Mouse (Mus musculus): ENCODE measurements at regions not wholly inside any gene's neighbourhood (a gene's known extent, or its start where the extent isn't known, plus 50 kb on each side); places are given as distances from the start of the nearest gene placed in this dataset.
A peak's percentile ranks its signal among the peaks of the same experiment; 100 is the strongest.

DNA sequence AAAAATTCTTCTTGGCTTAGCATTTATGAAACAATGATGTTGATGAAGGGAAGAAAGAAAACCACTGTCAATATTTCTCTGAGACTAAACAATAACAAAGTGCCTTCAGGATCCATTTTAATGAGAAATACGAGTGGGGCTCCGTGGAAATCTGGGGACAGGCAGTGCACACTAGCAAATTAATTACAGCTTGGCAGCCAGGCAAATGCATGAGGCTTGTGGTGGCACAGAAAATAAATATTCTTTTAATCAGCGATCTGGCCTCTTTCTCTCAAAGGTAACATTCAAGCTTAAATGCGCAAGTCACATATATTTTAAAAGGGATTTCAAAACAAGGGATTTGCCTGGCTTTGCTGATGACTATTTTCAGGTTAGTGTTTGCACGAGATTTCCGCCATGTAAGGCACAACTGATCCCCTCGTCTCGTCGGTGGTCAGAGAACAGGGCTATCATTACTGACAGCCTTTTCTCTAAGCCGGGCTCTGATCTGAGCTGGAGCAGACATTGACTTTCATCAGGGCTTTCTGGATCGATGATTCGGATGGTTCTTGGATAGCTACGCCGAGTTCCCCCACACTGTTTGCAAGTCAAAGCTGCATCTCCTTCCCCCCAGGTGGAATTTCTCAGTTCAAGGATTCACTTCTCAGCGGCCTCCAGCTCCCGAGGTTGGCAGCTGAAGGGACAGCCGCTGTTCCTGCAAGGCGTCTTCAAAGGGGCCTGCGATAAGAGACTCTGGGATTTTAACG is 109.1 kb upstream of the Ptbp2 start:
- H3K9ac ChIP-seq (replicated peaks; ENCODE audit: low read depth, low read length): 0 out of 2 replicates have a peak overlapping the region, but pooled peaks have one; percentile 14
- no peaks in the 10 kb centered on the region for H3K9me3 ChIP-seq (ENCODE audit: control insufficient read depth, low read depth, low read length)
- H3K36me3 ChIP-seq (ENCODE audit: control insufficient read depth, insufficient read depth, low read length): no peaks in the 10 kb centered on the region
- 10% methylated on average over 20 of the region's 20 CpGs for WGBS
- ATAC-seq (ENCODE audit: insufficient number of reproducible peaks, insufficient read depth, low FRiP score, low read depth): no peak
- H3K4me2 ChIP-seq (replicated peaks; ENCODE audit: low read depth, low read length): peak overlapping the region; percentile 41
- H3K27ac ChIP-seq (ENCODE audit: low read length): no peak overlapping the region
- H3K4me1 ChIP-seq (ENCODE audit: control insufficient read depth, insufficient read depth, low read length): 0 out of 2 replicates have a peak, but pooled peaks cover 3% of the 10 kb centered on the region
- peak overlapping the region; percentile 17; the same call in 1 of the 2 replicates for H3K4me3 ChIP-seq (ENCODE audit: low read depth, low read length)
- no peaks in the 10 kb centered on the region for H3K27me3 ChIP-seq (ENCODE audit: control insufficient read depth, insufficient read depth, low read length)

GRCm38 (mm10) chr3:119892533-119893164 is 108.4 kb upstream of the Ptbp2 start:
- no peaks in the 10 kb centered on the region for H3K36me3 ChIP-seq (ENCODE audit: control insufficient read depth, insufficient read depth, low read length)
- H3K4me1 ChIP-seq (ENCODE audit: control insufficient read depth, insufficient read depth, low read length): 0 out of 2 replicates have a peak, but pooled peaks cover 3% of the 10 kb centered on the region
- H3K9ac ChIP-seq (replicated peaks; ENCODE audit: low read depth, low read length): no peak overlapping the region
- H3K4me2 ChIP-seq (replicated peaks; ENCODE audit: low read depth, low read length): no peak overlapping the region
- H3K27me3 ChIP-seq (ENCODE audit: control insufficient read depth, insufficient read depth, low read length): no peaks in the 10 kb centered on the region
- 51% methylated on average over 9 of the region's 9 CpGs for WGBS
- no peak for ATAC-seq (ENCODE audit: insufficient number of reproducible peaks, insufficient read depth, low FRiP score, low read depth)
- no peak overlapping the region for H3K27ac ChIP-seq (ENCODE audit: low read length)
- no peaks in the 10 kb centered on the region for H3K9me3 ChIP-seq (ENCODE audit: control insufficient read depth, low read depth, low read length)
- no peak overlapping the region for H3K4me3 ChIP-seq (ENCODE audit: low read depth, low read length)

DNA sequence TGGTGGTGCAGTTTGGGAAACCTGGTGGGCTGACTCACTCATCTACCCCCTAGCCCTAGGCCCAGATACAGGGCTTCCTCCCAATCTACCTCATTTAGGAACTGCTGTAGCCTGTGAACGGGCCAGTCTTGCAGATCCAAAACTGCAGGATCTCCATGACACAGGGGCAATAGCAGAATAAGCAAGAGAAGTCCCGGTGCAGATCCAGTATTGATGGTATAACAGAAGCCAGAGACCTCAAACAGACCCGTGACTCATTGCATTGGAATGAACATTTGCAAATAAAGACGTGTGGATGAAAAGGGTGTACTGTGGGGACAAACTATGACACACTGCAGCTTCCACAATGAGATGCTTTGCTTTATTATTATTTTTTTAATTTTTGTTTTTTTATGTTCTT is 106.6 kb upstream of the Ptbp2 start:
- Histone ChIP-seq H3K4me1 (ENCODE audit: control insufficient read depth, insufficient read depth, low read length) (0 out of 2 replicates have a peak, but pooled peaks cover 3% of the 10 kb centered on the region), H3K27ac (ENCODE audit: low read length) (no peak overlapping the region), H3K9ac (replicated peaks; ENCODE audit: low read depth, low read length) (no peak overlapping the region), H3K27me3 (ENCODE audit: control insufficient read depth, insufficient read depth, low read length) (no peaks in the 10 kb centered on the region), H3K4me2 (replicated peaks; ENCODE audit: low read depth, low read length) (no peak overlapping the region), H3K36me3 (ENCODE audit: control insufficient read depth, insufficient read depth, low read length) (no peaks in the 10 kb centered on the region), H3K9me3 (ENCODE audit: control insufficient read depth, low read depth, low read length) (no peaks in the 10 kb centered on the region), H3K4me3 (ENCODE audit: low read depth, low read length) (no peak overlapping the region)
- peak; percentile 67 for ATAC-seq (ENCODE audit: insufficient number of reproducible peaks, insufficient read depth, low FRiP score, low read depth)
- 39% methylated on average over 4 of the region's 4 CpGs for WGBS

- Histone ChIP-seq H3K27me3 (ENCODE audit: control insufficient read depth, insufficient read depth, low read length) (no peaks in the 10 kb centered on the region), H3K4me1 (ENCODE audit: control insufficient read depth, insufficient read depth, low read length) (0 out of 2 replicates have a peak, but pooled peaks cover 3% of the 10 kb centered on the region), H3K9me3 (ENCODE audit: control insufficient read depth, low read depth, low read length) (no peaks in the 10 kb centered on the region), H3K27ac (ENCODE audit: low read length) (no peak overlapping the region), H3K36me3 (ENCODE audit: control insufficient read depth, insufficient read depth, low read length) (no peaks in the 10 kb centered on the region), H3K4me2 (replicated peaks; ENCODE audit: low read depth, low read length) (no peak overlapping the region), H3K9ac (replicated peaks; ENCODE audit: low read depth, low read length) (no peak overlapping the region), H3K4me3 (ENCODE audit: low read depth, low read length) (no peak overlapping the region)
- WGBS: 88% methylated on average over 3 of the region's 3 CpGs
- no peak for ATAC-seq (ENCODE audit: insufficient number of reproducible peaks, insufficient read depth, low FRiP score, low read depth)
These were observed 104.2 kb upstream of the Ptbp2 start for GRCm38 (mm10) chr3:119888487-119888886.

- H3K36me3 ChIP-seq (ENCODE audit: control insufficient read depth, insufficient read depth, low read length): no peaks in the 10 kb centered on the region
- no peak for ATAC-seq (ENCODE audit: insufficient number of reproducible peaks, insufficient read depth, low FRiP score, low read depth)
- H3K27ac ChIP-seq (ENCODE audit: low read length): no peak overlapping the region
- no peak overlapping the region for H3K4me2 ChIP-seq (replicated peaks; ENCODE audit: low read depth, low read length)
- no peak overlapping the region for H3K9ac ChIP-seq (replicated peaks; ENCODE audit: low read depth, low read length)
- H3K4me1 ChIP-seq (ENCODE audit: control insufficient read depth, insufficient read depth, low read length): no peaks in the 10 kb centered on the region
- no peaks in the 10 kb centered on the region for H3K9me3 ChIP-seq (ENCODE audit: control insufficient read depth, low read depth, low read length)
- no peaks in the 10 kb centered on the region for H3K27me3 ChIP-seq (ENCODE audit: control insufficient read depth, insufficient read depth, low read length)
- no peak overlapping the region for H3K4me3 ChIP-seq (ENCODE audit: low read depth, low read length)
- 89% methylated on average over 5 of the region's 5 CpGs for WGBS
These were observed 92.1 kb upstream of the Ptbp2 start for GRCm38 (mm10) chr3:119876395-119876794.

DNA sequence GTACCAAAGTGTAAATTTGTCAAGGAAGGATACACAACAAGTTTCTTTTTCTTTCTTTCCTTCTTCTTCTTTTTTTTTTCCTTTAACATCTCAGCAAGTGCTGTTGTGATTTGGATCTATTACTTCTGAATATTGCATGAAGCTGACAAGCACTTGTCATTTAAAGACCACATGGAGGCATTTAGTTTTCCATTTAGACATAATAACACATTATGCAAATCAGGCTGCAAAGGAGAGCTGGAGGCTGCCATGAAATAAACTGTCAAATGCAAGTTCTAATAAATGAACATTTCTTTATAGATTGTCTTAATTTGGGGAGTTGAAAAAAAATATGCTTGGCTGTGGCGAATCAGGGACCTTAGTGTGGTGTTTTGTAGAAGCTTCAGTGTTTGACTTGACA is 90.8 kb upstream of the Ptbp2 start:
- H3K4me3 ChIP-seq (ENCODE audit: low read depth, low read length): no peak overlapping the region
- 97% methylated on average over 1 of the region's 1 CpGs for WGBS
- no peaks in the 10 kb centered on the region for H3K36me3 ChIP-seq (ENCODE audit: control insufficient read depth, insufficient read depth, low read length)
- H3K4me2 ChIP-seq (replicated peaks; ENCODE audit: low read depth, low read length): no peak overlapping the region
- no peaks in the 10 kb centered on the region for H3K4me1 ChIP-seq (ENCODE audit: control insufficient read depth, insufficient read depth, low read length)
- H3K9ac ChIP-seq (replicated peaks; ENCODE audit: low read depth, low read length): no peak overlapping the region
- H3K9me3 ChIP-seq (ENCODE audit: control insufficient read depth, low read depth, low read length): no peaks in the 10 kb centered on the region
- no peak overlapping the region for H3K27ac ChIP-seq (ENCODE audit: low read length)
- no peaks in the 10 kb centered on the region for H3K27me3 ChIP-seq (ENCODE audit: control insufficient read depth, insufficient read depth, low read length)
- no peak for ATAC-seq (ENCODE audit: insufficient number of reproducible peaks, insufficient read depth, low FRiP score, low read depth)

GRCm38 (mm10) chr3:119862194-119862957 is 78.1 kb upstream of the Ptbp2 start:
- no peaks in the 10 kb centered on the region for H3K4me1 ChIP-seq (ENCODE audit: control insufficient read depth, insufficient read depth, low read length)
- ATAC-seq (ENCODE audit: insufficient number of reproducible peaks, insufficient read depth, low FRiP score, low read depth): no peak
- H3K9me3 ChIP-seq (ENCODE audit: control insufficient read depth, low read depth, low read length): no peaks in the 10 kb centered on the region

More at GRCm38 (mm10) chr3:119862194-119862957, 78.1 kb upstream of the Ptbp2 start:
- no peak overlapping the region for H3K4me3 ChIP-seq (ENCODE audit: low read depth, low read length)
- H3K27me3 ChIP-seq (ENCODE audit: control insufficient read depth, insufficient read depth, low read length): no peaks in the 10 kb centered on the region
- H3K9ac ChIP-seq (replicated peaks; ENCODE audit: low read depth, low read length): no peak overlapping the region
- H3K27ac ChIP-seq (ENCODE audit: low read length): no peak overlapping the region
- H3K36me3 ChIP-seq (ENCODE audit: control insufficient read depth, insufficient read depth, low read length): no peaks in the 10 kb centered on the region
- H3K4me2 ChIP-seq (replicated peaks; ENCODE audit: low read depth, low read length): no peak overlapping the region
- WGBS: 81% methylated on average over 7 of the region's 7 CpGs
